Mouse (Mus musculus): ENCODE results near the gene Gm21981. TPM values are rescaled to one million over a fixed set of nuclear protein-coding genes. Genes with fewer than 3 reads are reported as not detected.
A peak's percentile ranks its signal among the peaks of the same experiment; 100 is the strongest.
"Not testable (repeated sequence)": the region's sequence is repeated elsewhere in the genome, so short reads cannot be mapped to it uniquely, and the experiment has no call there.

The Gm21981 gene
- total RNA-seq, 2 experiments from 2014 or later: 0.24 to 0.47 TPM

DNA sequence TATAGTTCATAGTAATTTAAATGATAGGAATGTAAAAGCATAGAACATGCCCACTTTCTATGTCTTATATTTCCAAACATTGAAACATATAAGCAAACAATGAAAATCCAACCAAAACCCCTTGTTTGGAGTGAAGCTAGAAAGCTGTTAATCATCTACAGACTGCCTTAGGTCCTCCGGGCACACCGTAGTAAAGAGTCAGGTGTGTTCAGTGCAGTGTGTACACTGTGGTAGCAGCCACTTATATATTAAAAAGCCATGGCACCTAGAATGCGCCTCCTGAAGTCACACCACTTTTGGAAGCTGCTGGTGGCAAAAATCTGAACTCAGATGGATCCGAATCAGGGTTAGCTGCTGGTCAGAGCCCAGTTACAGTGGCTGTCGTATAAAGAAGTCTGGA, 16.0 kb downstream of the Gm21981 start:
- intact Hi-C loops (cut with DNase I; ENCODE audit: low total_unique reads): loop anchor here (10.0 kb wide), 2 partner anchors 63 to 163 kb away; partner anchors contain the start of genes Bysl, Gm20517 and Med20
- no peak for DNase-seq

GRCm38 (mm10) chr17:47676581-47676980, 17.7 kb downstream of the Gm21981 start:
- intact Hi-C loops (cut with DNase I; ENCODE audit: low total_unique reads): loop anchor here (10.0 kb wide), 2 partner anchors 62 to 162 kb away; partner anchors contain the start of genes Bysl, Gm20517 and Med20
- DNase-seq: peak; percentile 49

DNA sequence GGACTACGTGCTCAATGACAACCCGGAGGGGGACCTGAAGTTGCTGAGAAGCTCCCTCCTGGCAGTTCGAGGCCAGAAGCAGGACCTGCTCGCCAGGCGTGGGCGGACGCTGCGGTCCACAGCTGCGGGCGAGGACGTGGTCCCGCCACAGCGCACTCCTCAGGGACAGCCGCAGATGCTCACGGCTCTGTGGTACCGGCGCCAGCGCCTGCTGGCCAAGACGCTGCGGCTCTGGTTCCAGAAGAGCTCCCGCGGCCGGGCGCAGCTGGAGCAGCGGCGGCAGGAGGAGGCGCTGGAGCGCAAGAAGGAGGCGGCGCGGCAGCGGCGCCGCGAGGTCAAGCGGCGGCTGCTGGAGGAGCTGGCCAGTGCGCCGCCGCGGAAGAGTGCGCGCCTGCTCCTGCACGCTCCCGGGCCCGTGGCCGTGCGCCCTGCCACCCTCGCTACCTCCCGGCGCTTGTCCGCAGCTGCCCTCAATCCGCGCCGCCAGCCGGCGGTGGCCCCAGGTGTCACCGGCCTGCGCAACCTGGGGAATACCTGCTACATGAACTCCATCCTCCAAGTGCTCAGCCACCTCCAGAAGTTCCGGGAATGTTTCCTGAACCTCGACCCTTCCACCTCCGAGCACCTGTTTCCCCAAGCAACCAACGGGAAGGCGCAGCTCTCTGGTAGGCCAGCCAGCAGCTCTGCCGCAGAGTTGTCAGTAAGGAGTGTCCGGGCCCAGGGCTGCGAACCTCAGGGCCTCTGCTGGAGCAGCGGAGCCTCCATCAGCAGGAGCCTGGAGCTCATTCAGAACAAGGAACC, 21.7 kb downstream of the Gm21981 start:
- intact Hi-C loops (cut with DNase I; ENCODE audit: low total_unique reads): loop anchor here (5.0 to 10.0 kb wide), 3 partner anchors 35 to 158 kb away; partner anchors contain the start of genes Bysl, Gm20517 and Med20
- peak; percentile 77 for DNase-seq

DNA sequence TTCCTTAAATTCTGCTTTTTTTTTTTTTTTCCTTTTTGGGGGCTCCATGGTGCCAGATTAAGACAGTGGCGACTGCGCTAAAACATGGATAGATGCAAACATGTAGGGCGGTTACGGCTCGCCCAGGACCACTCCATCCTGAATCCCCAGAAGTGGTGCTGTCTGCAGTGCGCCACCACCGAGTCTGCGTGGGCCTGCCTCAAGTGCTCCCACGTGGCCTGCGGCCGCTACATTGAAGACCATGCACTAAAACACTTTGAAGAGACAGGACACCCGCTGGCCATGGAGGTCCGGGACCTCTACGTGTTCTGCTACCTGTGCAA, 22.3 kb downstream of the Gm21981 start:
- no peak for DNase-seq
- intact Hi-C loops (cut with DNase I; ENCODE audit: low total_unique reads): loop anchor here (5.0 to 10.0 kb wide), 3 partner anchors 35 to 157 kb away; partner anchors contain the start of genes Bysl, Gm20517 and Med20

DNA sequence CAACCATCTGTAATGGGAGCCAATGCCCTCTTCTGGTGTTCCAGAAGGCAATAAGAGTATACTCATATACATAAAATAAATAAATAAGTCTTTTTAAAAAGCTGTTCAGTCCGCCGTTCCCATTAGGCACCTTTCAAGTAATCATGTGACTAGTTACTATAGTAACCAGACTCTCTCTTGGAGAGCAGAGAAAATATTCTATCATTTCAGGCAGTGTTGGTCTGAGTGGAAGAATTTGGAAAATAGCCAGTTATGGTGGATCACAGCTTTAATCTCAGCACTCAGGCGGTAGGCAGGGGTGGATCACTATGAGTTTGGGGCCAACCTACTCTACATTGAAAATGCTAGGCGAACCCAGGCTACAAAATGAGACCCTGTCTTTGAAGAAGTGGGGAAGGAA, 25.1 kb downstream of the Gm21981 start:
- DNase-seq: no peak
- intact Hi-C loops (cut with DNase I; ENCODE audit: low total_unique reads): no loop called here

DNA sequence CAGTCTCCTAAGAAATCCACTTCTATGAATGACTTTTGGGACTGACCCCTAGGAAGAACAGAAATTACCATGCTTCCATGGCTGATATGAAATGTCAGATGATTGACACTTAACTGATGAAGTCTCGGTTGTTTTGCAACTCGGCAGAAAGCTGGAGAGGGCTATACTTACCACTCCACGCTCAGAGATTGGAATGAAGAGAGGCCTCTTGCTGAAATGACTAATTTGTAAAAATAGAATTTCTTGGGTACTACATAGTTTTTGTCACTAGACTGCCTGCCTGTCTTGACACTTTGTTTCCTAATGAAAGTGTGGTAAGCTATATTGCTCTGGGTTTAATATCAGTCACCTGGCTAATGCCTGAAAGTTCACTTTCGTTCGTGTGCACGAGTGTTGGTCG, 29.8 kb downstream of the Gm21981 start:
- intact Hi-C loops (cut with DNase I; ENCODE audit: low total_unique reads): no loop called here
- DNase-seq: no peak

DNA sequence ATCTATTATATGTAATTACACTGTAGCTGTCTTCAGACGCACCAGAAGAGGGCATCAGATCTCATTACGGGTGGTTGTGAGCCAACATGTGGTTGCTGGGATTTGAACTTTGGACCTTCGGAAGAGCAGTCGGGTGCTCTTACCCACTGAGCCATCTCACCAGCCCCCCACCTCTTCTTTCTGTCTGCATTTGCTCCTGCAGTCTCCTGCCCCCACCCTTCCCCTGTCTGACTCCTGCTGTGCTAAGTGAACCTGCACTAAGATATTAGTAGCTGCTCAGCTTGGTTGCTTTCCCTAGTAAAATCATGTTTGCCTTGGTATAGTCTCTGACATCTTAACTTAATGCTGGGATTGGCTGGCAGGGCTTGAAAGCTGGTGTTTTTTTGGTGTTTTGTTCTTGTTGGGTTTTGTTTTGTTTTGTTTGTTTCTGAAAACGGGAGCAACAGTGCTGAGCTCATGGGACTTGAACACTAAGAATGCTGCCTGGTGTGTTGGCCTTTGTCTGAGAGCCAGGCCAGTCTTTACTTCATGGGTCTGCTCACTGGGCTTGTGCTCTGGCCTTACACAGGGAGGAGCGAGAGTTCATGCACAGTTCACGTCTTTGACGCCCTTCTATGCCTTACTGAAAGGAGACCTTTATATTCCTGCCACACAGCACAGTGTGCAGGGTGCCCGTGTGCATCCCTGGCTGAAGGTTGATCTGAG, 31.1 kb downstream of the Gm21981 start:
- no peak for DNase-seq
- intact Hi-C loops (cut with DNase I; ENCODE audit: low total_unique reads): no loop called here

- intact Hi-C loops (cut with DNase I; ENCODE audit: low total_unique reads): no loop called here
- no peak for DNase-seq
These were observed 35.5 kb downstream of the Gm21981 start for GRCm38 (mm10) chr17:47658741-47659243.

GRCm38 (mm10) chr17:47657901-47658300, 36.4 kb downstream of the Gm21981 start:
- DNase-seq: no peak
- intact Hi-C loops (cut with DNase I; ENCODE audit: low total_unique reads): no loop called here

GRCm38 (mm10) chr17:47655697-47656096, 38.6 kb downstream of the Gm21981 start:
- DNase-seq: no peak

GRCm38 (mm10) chr17:47654346-47654745, 39.9 kb downstream of the Gm21981 start:
- intact Hi-C loops (cut with DNase I; ENCODE audit: low total_unique reads): not testable (repeated sequence)

More at GRCm38 (mm10) chr17:47655697-47656096, 38.6 kb downstream of the Gm21981 start:
- intact Hi-C loops (cut with DNase I; ENCODE audit: low total_unique reads): no loop called here

GRCm38 (mm10) chr17:47651953-47652352, 42.3 kb downstream of the Gm21981 start:
- intact Hi-C loops (cut with DNase I; ENCODE audit: low total_unique reads): no loop called here
- DNase-seq: no peak

More at GRCm38 (mm10) chr17:47654346-47654745, 39.9 kb downstream of the Gm21981 start:
- DNase-seq: not testable (repeated sequence)

DNA sequence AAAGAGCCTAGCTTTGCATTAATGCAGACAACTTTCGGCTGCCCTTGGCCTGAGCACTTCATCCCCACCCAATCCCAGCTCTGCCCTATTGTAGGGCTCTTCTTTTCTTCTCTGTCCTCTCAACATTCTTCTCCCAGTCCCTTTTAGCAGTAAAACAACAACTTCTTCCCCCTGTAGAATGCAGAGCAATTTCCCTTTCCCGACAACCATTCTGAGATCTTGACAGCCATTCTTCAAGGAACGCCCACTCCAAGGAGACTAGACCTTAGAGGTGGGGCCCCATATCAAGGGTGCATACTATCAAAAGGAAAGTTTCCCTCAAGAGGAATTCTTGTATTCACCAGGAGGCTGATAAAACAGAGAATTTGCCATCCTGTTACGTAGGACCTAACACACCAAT, 45.3 kb downstream of the Gm21981 start:
- intact Hi-C loops (cut with DNase I; ENCODE audit: low total_unique reads): no loop called here
- DNase-seq: no peak

GRCm38 (mm10) chr17:47646683-47647082, 47.6 kb downstream of the Gm21981 start:
- peak; percentile 70 for DNase-seq
- intact Hi-C loops (cut with DNase I; ENCODE audit: low total_unique reads): no loop called here

- intact Hi-C loops (cut with DNase I; ENCODE audit: low total_unique reads): no loop called here
- DNase-seq: no peak
These were observed 51.3 kb downstream of the Gm21981 start for GRCm38 (mm10) chr17:47642992-47643391.

Other genes with a start within 250 kb of the Gm21981 start
- gene Taf8, start 192.2 kb downstream of the Gm21981 start, total RNA-seq (2021): 10 to 100 TPM in 1 of 2 experiments, 1 to 10 TPM in 1; 9.5 to 10.2 TPM
- gene Ccnd3, start 189.4 kb downstream of the Gm21981 start, total RNA-seq (2021): 10 to 100 TPM; 57.0 to 63.3 TPM
- 10 to 100 TPM; 12.3 to 14.8 TPM for gene Bysl, start 83.0 kb downstream of the Gm21981 start, total RNA-seq (2021)
- gene Med20, start 82.9 kb downstream of the Gm21981 start, total RNA-seq (2021): 10 to 100 TPM; 10.3 to 12.6 TPM
- gene Gm20517, start 82.9 kb downstream of the Gm21981 start, total RNA-seq (2021): 1 to 10 TPM; 1.2 to 1.9 TPM
- 1 to 10 TPM; 3.2 to 4.3 TPM for gene Usp49, start 63.8 kb downstream of the Gm21981 start, total RNA-seq (2021)
- 100 to 1,000 TPM; 147 to 153 TPM for gene Tomm6, start 6.1 kb downstream of the Gm21981 start, total RNA-seq (2021)
- 1 to 10 TPM; 3.0 to 3.1 TPM for gene Frs3, start 5.4 kb downstream of the Gm21981 start, total RNA-seq (2021)
- 1 to 10 TPM; 1.3 to 2.2 TPM for gene Prickle4, start 281 bp upstream of the Gm21981 start, total RNA-seq (2021)
- not detected for gene Pgc, start 32.4 kb upstream of the Gm21981 start, total RNA-seq (2021)
- 10 to 100 TPM; 60.0 to 66.0 TPM for gene Tfeb, start 42.6 kb upstream of the Gm21981 start, total RNA-seq (2021)
- gene Mdfi, start 140.2 kb upstream of the Gm21981 start, total RNA-seq (2021): 1 to 10 TPM; 2.4 to 3.5 TPM
- gene Foxp4, start 230.2 kb upstream of the Gm21981 start, total RNA-seq (2021): 1 to 10 TPM; 7.5 to 9.2 TPM

All from gastrocnemius, postnatal 14 days (tissue).